Mouse (Mus musculus) G1E-ER4 (cell line): ENCODE measurements around the gene 1700084M14Rik. TPM values are rescaled to one million over a fixed set of nuclear protein-coding genes. Genes with fewer than 3 reads are reported as not detected.
"Not testable (repeated sequence)": the region's sequence is repeated elsewhere in the genome, so short reads cannot be mapped to it uniquely, and the experiment has no call there.

Experiments used
- GATA1 ChIP-seq: IDR thresholded peaks from one replicate; pipeline ENCODE4 v1.8.0; 2012; ENCODE audit warnings: low read length, inconsistent platforms
- polyA plus RNA-seq: library from polyadenylated mRNA; stranded (reverse); fragments of >175 nt; gene quantifications from 2 replicates; pipeline ENCODE4 v1.2.3, GENCODE M21; 2012

The 1700084M14Rik gene
- not detected in 2 replicates for polyA plus RNA-seq

DNA sequence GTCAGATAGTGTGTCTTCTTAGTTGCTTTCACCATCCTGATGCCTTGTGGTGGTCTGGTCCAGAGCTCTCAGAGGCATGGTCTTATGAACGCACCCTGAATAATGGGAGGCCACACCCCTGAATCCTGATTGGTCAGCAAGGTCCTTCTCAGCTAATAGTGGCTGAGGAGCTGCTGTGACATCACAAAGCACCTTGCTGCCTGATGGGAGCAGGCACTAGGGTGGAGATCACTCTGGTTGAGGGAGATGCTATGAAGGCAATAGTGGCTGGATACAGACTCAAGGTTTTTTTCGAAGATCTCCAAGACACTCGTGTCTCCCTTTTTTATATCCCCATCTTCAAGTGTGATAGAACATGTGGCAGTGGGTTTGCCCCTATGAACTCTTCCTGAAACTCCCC lies at the start of gene 1700084M14Rik:
Gene 1700084M14Rik (minus strand): TSS at position 101 of the 400 bp plus-strand sequence.
- TF ChIP-seq GATA1 = not testable (repeated sequence)

Other genes starting within 250 kb of the 1700084M14Rik start
- gene Mageb2, start 244.2 kb downstream of the 1700084M14Rik start, polyA plus RNA-seq = not detected in 2 replicates
- not detected in 2 replicates for gene Gm5072, start 183.4 kb downstream of the 1700084M14Rik start, polyA plus RNA-seq
- gene Gm8914, start 95.8 kb downstream of the 1700084M14Rik start, polyA plus RNA-seq = not detected in 2 replicates
- gene Gm14781, start 56.3 kb upstream of the 1700084M14Rik start, polyA plus RNA-seq = not detected in 2 replicates
- not detected in 2 replicates for gene Mageb5, start 207.1 kb upstream of the 1700084M14Rik start, polyA plus RNA-seq